Mouse (Mus musculus) testis, adult 2 months (tissue): Measurements from ENCODE around the gene Sike1.

Experiments
- CTCF ChIP-seq: fragments of 200-500 bp; IDR thresholded peaks from 2 replicates; pipeline ENCODE4 v1.5.1; 2012; ENCODE audit warnings: low read depth, mild to moderate bottlenecking, inconsistent platforms, low read length, moderate library complexity; ENCODE audit not compliant: control insufficient read depth, insufficient read depth, insufficient replicate concordance
- POLR2A ChIP-seq: fragments of 200-500 bp; IDR thresholded peaks from 2 replicates; pipeline ENCODE4 v1.6.1; 2012; ENCODE audit warnings: low read depth, mild to moderate bottlenecking, inconsistent platforms, low read length, moderate library complexity; ENCODE audit not compliant: control insufficient read depth

DNA sequence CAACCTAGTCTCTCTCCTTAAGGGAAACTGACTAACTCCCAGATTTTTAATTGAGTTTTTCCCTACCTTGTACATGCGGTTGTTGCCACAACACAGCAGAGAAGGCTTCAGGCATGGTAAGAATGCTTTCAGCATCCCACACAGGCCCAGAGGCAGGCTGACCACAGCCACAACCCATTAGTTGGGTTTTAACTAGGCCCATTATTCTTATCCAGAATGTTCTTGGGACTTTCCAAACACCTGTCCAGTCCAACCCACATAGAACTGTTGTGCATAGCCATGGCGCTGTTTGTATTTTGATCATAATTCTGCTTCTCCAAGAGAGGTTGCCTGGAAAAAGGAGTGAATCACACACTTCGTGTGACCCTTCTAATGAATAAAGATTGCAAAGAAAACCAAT, 40.4 kb upstream of the Sike1 start:
- TF ChIP-seq CTCF (no peak), POLR2A (no peak)
